Mouse (Mus musculus): Measurements from ENCODE around the gene Serinc5. TPM values are rescaled to one million over a fixed set of nuclear protein-coding genes. Genes with fewer than 3 reads are reported as not detected.

Gene Serinc5
- polyA plus RNA-seq, 1 experiment from 2014 or later: 19.3 TPM

GRCm38 (mm10) chr13:92699395-92699794, 88.5 kb downstream of the Serinc5 start:
- H3K9ac ChIP-seq (ENCODE audit: low read depth, low read length): no peak overlapping the region
- no peaks in the 10 kb centered on the region for H3K9me3 ChIP-seq (replicated peaks; ENCODE audit: control insufficient read depth, low read length, poor library complexity, severe bottlenecking)
- WGBS: 90% methylated on average over 6 of the region's 6 CpGs
- H3K27ac ChIP-seq (ENCODE audit: low read length): no peak overlapping the region
- no peak for ATAC-seq
- H3K4me3 ChIP-seq (ENCODE audit: low read depth, low read length): no peak overlapping the region
- H3K4me2 ChIP-seq (ENCODE audit: low read length): no peak overlapping the region
- 0 out of 2 replicates have a peak, but pooled peaks cover 4% of the 10 kb centered on the region for H3K4me1 ChIP-seq (ENCODE audit: control insufficient read depth, insufficient read depth, low read length)
- H3K27me3 ChIP-seq (ENCODE audit: control insufficient read depth, insufficient read depth, low read depth, low read length): no peaks in the 10 kb centered on the region
- H3K36me3 ChIP-seq (ENCODE audit: control insufficient read depth, insufficient read depth, low read length): no peaks in the 10 kb centered on the region

DNA sequence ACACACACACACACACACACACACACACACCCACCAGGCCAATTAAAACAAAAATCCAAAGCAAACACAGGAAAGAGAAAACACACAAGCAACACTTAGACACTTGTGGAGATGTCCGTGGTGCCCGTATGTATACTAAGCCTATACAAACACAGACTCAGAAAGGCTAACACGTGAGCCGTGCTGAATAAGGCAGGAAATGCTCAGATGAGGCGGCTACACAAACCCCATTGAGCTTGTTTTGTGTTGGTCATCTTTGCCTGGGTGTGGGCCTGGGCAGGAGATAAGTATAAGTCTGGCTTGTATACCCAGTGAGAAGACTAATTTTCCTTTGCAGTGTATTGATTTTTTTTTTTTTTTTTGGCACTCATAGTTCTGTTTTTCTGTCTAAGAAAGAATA, 91.1 kb downstream of the Serinc5 start:
- Histone ChIP-seq H3K27ac (ENCODE audit: low read length) (no peak overlapping the region), H3K4me1 (ENCODE audit: control insufficient read depth, insufficient read depth, low read length) (no peaks in the 10 kb centered on the region), H3K27me3 (ENCODE audit: control insufficient read depth, insufficient read depth, low read depth, low read length) (no peaks in the 10 kb centered on the region), H3K36me3 (ENCODE audit: control insufficient read depth, insufficient read depth, low read length) (0 out of 2 replicates have a peak, but pooled peaks cover 3% of the 10 kb centered on the region), H3K9me3 (replicated peaks; ENCODE audit: control insufficient read depth, low read length, poor library complexity, severe bottlenecking) (no peaks in the 10 kb centered on the region), H3K4me2 (ENCODE audit: low read length) (no peak overlapping the region), H3K9ac (ENCODE audit: low read depth, low read length) (no peak overlapping the region), H3K4me3 (ENCODE audit: low read depth, low read length) (no peak overlapping the region)
- ATAC-seq: no peak
- 73% methylated on average over 5 of the region's 5 CpGs for WGBS

- Histone ChIP-seq H3K27ac (ENCODE audit: low read length) (no peak overlapping the region), H3K36me3 (ENCODE audit: control insufficient read depth, insufficient read depth, low read length) (0 out of 2 replicates have a peak, but pooled peaks cover 7% of the 10 kb centered on the region), H3K4me2 (ENCODE audit: low read length) (no peak overlapping the region), H3K9me3 (replicated peaks; ENCODE audit: control insufficient read depth, low read length, poor library complexity, severe bottlenecking) (no peaks in the 10 kb centered on the region), H3K4me1 (ENCODE audit: control insufficient read depth, insufficient read depth, low read length) (no peaks in the 10 kb centered on the region), H3K9ac (ENCODE audit: low read depth, low read length) (no peak overlapping the region), H3K4me3 (ENCODE audit: low read depth, low read length) (no peak overlapping the region), H3K27me3 (ENCODE audit: control insufficient read depth, insufficient read depth, low read depth, low read length) (no peaks in the 10 kb centered on the region)
- WGBS: 25% methylated on average over 8 of the region's 8 CpGs
- peak; percentile 84 for ATAC-seq
Measured at GRCm38 (mm10) chr13:92703241-92704027, 92.5 kb downstream of the Serinc5 start.

DNA sequence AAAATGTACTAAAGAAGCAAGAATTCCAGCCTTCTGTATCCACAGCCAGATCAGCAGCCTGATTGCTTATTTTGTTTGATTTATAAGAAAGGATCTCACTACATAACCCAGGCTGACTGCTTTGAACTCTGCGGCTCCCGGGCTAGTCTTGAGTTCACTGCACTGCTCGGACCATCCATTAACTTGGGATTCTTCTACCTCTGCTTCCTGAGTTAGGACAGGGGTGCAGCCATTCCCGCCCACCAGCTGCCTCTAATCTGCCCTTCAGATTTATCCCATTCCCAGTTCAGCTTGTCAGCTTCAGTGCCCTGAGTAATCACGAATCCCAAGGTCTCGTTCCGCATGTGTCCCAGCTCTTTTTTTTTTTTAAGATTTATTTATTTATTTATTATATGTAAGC, 93.3 kb downstream of the Serinc5 start:
- WGBS: 47% methylated on average over 7 of the region's 7 CpGs
- Histone ChIP-seq H3K27me3 (ENCODE audit: control insufficient read depth, insufficient read depth, low read depth, low read length) (no peaks in the 10 kb centered on the region), H3K36me3 (ENCODE audit: control insufficient read depth, insufficient read depth, low read length) (peaks cover 9% of the 10 kb centered on the region; the same call in 1 of the 2 replicates), H3K9me3 (replicated peaks; ENCODE audit: control insufficient read depth, low read length, poor library complexity, severe bottlenecking) (no peaks in the 10 kb centered on the region), H3K4me1 (ENCODE audit: control insufficient read depth, insufficient read depth, low read length) (no peaks in the 10 kb centered on the region), H3K4me2 (ENCODE audit: low read length) (no peak overlapping the region), H3K9ac (ENCODE audit: low read depth, low read length) (no peak overlapping the region), H3K27ac (ENCODE audit: low read length) (no peak overlapping the region), H3K4me3 (ENCODE audit: low read depth, low read length) (no peak overlapping the region)
- ATAC-seq: no peak

DNA sequence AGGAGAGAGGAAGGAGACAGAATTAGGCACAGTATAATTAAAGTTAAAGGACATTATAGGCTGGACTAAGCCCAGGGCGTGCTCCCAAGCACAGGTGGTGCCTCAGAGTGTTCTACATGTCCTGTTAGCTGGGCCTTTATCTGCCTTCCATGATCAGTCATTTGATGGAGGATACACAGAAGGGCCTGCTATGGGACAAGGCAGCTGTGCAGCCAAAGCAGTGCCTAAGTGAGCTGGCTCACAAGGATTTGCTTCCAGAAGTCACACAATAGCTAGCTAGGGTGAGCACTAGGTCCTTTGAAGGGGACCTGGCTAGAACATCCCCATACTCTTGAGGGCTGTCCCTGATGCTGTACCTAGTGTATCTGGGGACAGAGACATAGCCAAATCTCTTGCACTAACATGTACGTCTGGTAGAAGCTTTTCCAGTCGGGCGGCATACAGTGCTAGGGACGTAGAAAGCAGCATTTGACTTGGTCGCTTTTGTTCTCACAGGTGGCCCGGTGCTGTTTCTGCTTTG, 94.2 kb downstream of the Serinc5 start:
- 95% methylated on average over 7 of the region's 7 CpGs for WGBS
- no peak overlapping the region for H3K4me3 ChIP-seq (ENCODE audit: low read depth, low read length)
- H3K9me3 ChIP-seq (replicated peaks; ENCODE audit: control insufficient read depth, low read length, poor library complexity, severe bottlenecking): no peaks in the 10 kb centered on the region
- H3K9ac ChIP-seq (ENCODE audit: low read depth, low read length): no peak overlapping the region
- no peak for ATAC-seq
- H3K36me3 ChIP-seq (ENCODE audit: control insufficient read depth, insufficient read depth, low read length): peaks cover 9% of the 10 kb centered on the region; the same call in 1 of the 2 replicates
- no peaks in the 10 kb centered on the region for H3K4me1 ChIP-seq (ENCODE audit: control insufficient read depth, insufficient read depth, low read length)
- no peaks in the 10 kb centered on the region for H3K27me3 ChIP-seq (ENCODE audit: control insufficient read depth, insufficient read depth, low read depth, low read length)
- no peak overlapping the region for H3K27ac ChIP-seq (ENCODE audit: low read length)
- H3K4me2 ChIP-seq (ENCODE audit: low read length): no peak overlapping the region

- 93% methylated on average over 9 of the region's 9 CpGs for WGBS
Measured at GRCm38 (mm10) chr13:92706342-92707061, 95.6 kb downstream of the Serinc5 start.

DNA sequence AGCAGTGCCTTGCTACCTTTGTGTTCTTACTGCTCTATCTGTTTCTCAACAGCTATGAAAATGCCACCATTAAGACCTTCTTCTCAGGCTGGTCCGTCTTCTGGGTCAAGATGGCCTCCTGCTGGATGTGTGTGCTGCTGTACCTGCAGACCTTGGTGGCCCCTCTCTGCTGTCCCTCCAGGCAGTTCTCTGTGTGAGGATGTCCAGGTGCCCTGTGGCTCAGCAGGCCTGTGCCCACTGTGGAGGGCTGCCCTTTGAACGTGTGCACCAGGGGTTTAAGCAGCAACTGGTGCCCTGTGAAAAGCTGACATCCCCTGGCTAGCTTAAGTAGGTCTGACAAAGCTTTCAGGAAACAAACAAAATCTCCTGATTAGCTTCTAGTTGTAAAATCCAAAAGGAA, 97.0 kb downstream of the Serinc5 start:
- H3K4me3 ChIP-seq (ENCODE audit: low read depth, low read length): no peak overlapping the region
- H3K4me1 ChIP-seq (ENCODE audit: control insufficient read depth, insufficient read depth, low read length): no peaks in the 10 kb centered on the region
- H3K27ac ChIP-seq (ENCODE audit: low read length): no peak overlapping the region
- ATAC-seq: no peak
- no peaks in the 10 kb centered on the region for H3K9me3 ChIP-seq (replicated peaks; ENCODE audit: control insufficient read depth, low read length, poor library complexity, severe bottlenecking)
- H3K9ac ChIP-seq (ENCODE audit: low read depth, low read length): no peak overlapping the region
- H3K4me2 ChIP-seq (ENCODE audit: low read length): no peak overlapping the region
- WGBS: 61% methylated on average over 2 of the region's 2 CpGs
- peaks cover 9% of the 10 kb centered on the region; the same call in 1 of the 2 replicates for H3K36me3 ChIP-seq (ENCODE audit: control insufficient read depth, insufficient read depth, low read length)
- H3K27me3 ChIP-seq (ENCODE audit: control insufficient read depth, insufficient read depth, low read depth, low read length): no peaks in the 10 kb centered on the region

More at GRCm38 (mm10) chr13:92706342-92707061, 95.6 kb downstream of the Serinc5 start:
- H3K27me3 ChIP-seq (ENCODE audit: control insufficient read depth, insufficient read depth, low read depth, low read length): no peaks in the 10 kb centered on the region
- ATAC-seq: no peak
- no peaks in the 10 kb centered on the region for H3K4me1 ChIP-seq (ENCODE audit: control insufficient read depth, insufficient read depth, low read length)
- H3K4me2 ChIP-seq (ENCODE audit: low read length): no peak overlapping the region
- H3K9ac ChIP-seq (ENCODE audit: low read depth, low read length): no peak overlapping the region
- H3K4me3 ChIP-seq (ENCODE audit: low read depth, low read length): no peak overlapping the region
- no peaks in the 10 kb centered on the region for H3K9me3 ChIP-seq (replicated peaks; ENCODE audit: control insufficient read depth, low read length, poor library complexity, severe bottlenecking)
- no peak overlapping the region for H3K27ac ChIP-seq (ENCODE audit: low read length)
- H3K36me3 ChIP-seq (ENCODE audit: control insufficient read depth, insufficient read depth, low read length): peaks cover 9% of the 10 kb centered on the region; the same call in 1 of the 2 replicates

GRCm38 (mm10) chr13:92708466-92708865, 97.6 kb downstream of the Serinc5 start:
- no peak overlapping the region for H3K4me2 ChIP-seq (ENCODE audit: low read length)
- H3K4me3 ChIP-seq (ENCODE audit: low read depth, low read length): no peak overlapping the region
- no peak for ATAC-seq
- no peak overlapping the region for H3K27ac ChIP-seq (ENCODE audit: low read length)
- no peaks in the 10 kb centered on the region for H3K4me1 ChIP-seq (ENCODE audit: control insufficient read depth, insufficient read depth, low read length)
- no peak overlapping the region for H3K9ac ChIP-seq (ENCODE audit: low read depth, low read length)
- no peaks in the 10 kb centered on the region for H3K27me3 ChIP-seq (ENCODE audit: control insufficient read depth, insufficient read depth, low read depth, low read length)
- H3K9me3 ChIP-seq (replicated peaks; ENCODE audit: control insufficient read depth, low read length, poor library complexity, severe bottlenecking): no peaks in the 10 kb centered on the region
- WGBS: 73% methylated on average over 1 of the region's 1 CpGs
- peaks cover 9% of the 10 kb centered on the region; the same call in 1 of the 2 replicates for H3K36me3 ChIP-seq (ENCODE audit: control insufficient read depth, insufficient read depth, low read length)

GRCm38 (mm10) chr13:92709535-92709934, 98.6 kb downstream of the Serinc5 start:
- Histone ChIP-seq H3K4me1 (ENCODE audit: control insufficient read depth, insufficient read depth, low read length) (no peaks in the 10 kb centered on the region), H3K36me3 (ENCODE audit: control insufficient read depth, insufficient read depth, low read length) (peaks cover 9% of the 10 kb centered on the region; the same call in 1 of the 2 replicates), H3K9me3 (replicated peaks; ENCODE audit: control insufficient read depth, low read length, poor library complexity, severe bottlenecking) (no peaks in the 10 kb centered on the region), H3K27ac (ENCODE audit: low read length) (no peak overlapping the region), H3K4me2 (ENCODE audit: low read length) (no peak overlapping the region), H3K9ac (ENCODE audit: low read depth, low read length) (no peak overlapping the region), H3K4me3 (ENCODE audit: low read depth, low read length) (no peak overlapping the region), H3K27me3 (ENCODE audit: control insufficient read depth, insufficient read depth, low read depth, low read length) (no peaks in the 10 kb centered on the region)
- 14% methylated on average over 3 of the region's 3 CpGs for WGBS
- no peak for ATAC-seq
